1 mouse cellular context compared by ENCODE assay signal in genomic region chr9:57434405-57435165, GRCm38 (mm10).
A peak's percentile ranks its signal among the peaks of the same experiment; 100 is the strongest.
TF ChIP-seq lines count a peak whose summit lies in the region.

No protein-coding gene starts in this region.

TF ChIP-seq in MEL, 35 proteins besides CTCF, POLR2A, EP300 and RAD21 (continued from another document):
- TF ChIP-seq SIN3A (IDR thresholded peaks at IDR 0.05; ENCODE audit: low read length) (peak; percentile 47; the same call in 1 of the 2 replicates), NRF1 (IDR thresholded peaks at IDR 0.05; ENCODE audit: insufficient read depth, low read depth, low read length, poor library complexity, severe bottlenecking) (no peak), GATA1 (IDR thresholded peaks at IDR 0.05; ENCODE audit: low read depth, low read length) (peak; percentile 51; the same call in 1 of the 2 replicates), E2F4 (IDR thresholded peaks at IDR 0.05; ENCODE audit: borderline replicate concordance, low read depth, low read length) (no peak), RCOR1 (IDR thresholded peaks at IDR 0.05; ENCODE audit: low read depth, low read length) (no peak), POLR2AphosphoS5 (IDR thresholded peaks at IDR 0.05; ENCODE audit: borderline replicate concordance, low read depth, low read length) (no peak), ZKSCAN1 (IDR thresholded peaks at IDR 0.05; ENCODE audit: low read depth, low read length) (no peak), USF1 (IDR thresholded peaks at IDR 0.05; ENCODE audit: low read depth, low read length) (no peak), ZC3H11A (IDR thresholded peaks at IDR 0.05; ENCODE audit: low read depth, low read length) (no peak), CHD2 (IDR thresholded peaks at IDR 0.05; ENCODE audit: low read length) (no peak), TBP (IDR thresholded peaks at IDR 0.05; ENCODE audit: low read depth, low read length) (no peak; the same call in 1 of the 2 replicates), MAZ (IDR thresholded peaks at IDR 0.05; ENCODE audit: low read depth, low read length) (no peak), MEF2A (IDR thresholded peaks at IDR 0.05; ENCODE audit: extremely low read depth, insufficient replicate concordance, low read depth, low read length, poor library complexity, severe bottlenecking) (no peak), TCF12 (IDR thresholded peaks at IDR 0.05; ENCODE audit: low read depth, low read length) (no peak), HCFC1 (IDR thresholded peaks at IDR 0.05; ENCODE audit: low read depth, low read length) (peak; percentile 41; the same call in 1 of the 2 replicates), GABPA (IDR thresholded peaks at IDR 0.05; ENCODE audit: low read depth, low read length) (no peak), ELF1 (IDR thresholded peaks at IDR 0.05; ENCODE audit: low read depth, low read length) (no peak), USF2 (IDR thresholded peaks at IDR 0.05; ENCODE audit: borderline replicate concordance in 1 of 2, insufficient read depth in 1 of 2, low read depth in 1 of 2, low read length in 2 of 2) (no peak), CHD1 (IDR thresholded peaks at IDR 0.05; ENCODE audit: low read depth, low read length) (0 out of 2 replicates have a peak, but pooled peaks have one; percentile 29), NELFE (IDR thresholded peaks at IDR 0.05; ENCODE audit: low read depth, low read length) (peak; percentile 57), MYB (IDR thresholded peaks at IDR 0.05; ENCODE audit: low read depth, low read length) (no peak), BHLHE40 (IDR thresholded peaks at IDR 0.05; ENCODE audit: borderline replicate concordance, low read depth, low read length) (no peak), MXI1 (IDR thresholded peaks at IDR 0.05; ENCODE audit: low read depth, low read length) (peak; percentile 79), ETS1 (IDR thresholded peaks at IDR 0.05; ENCODE audit: low read depth, low read length) (no peak)
TF ChIP-seq in MEL: peak in this region for 12.
